Mouse (Mus musculus) sigmoid colon, adult 10 weeks (tissue): ENCODE data around the gene Calb2. TPM values are rescaled to one million over a fixed set of nuclear protein-coding genes. Genes with fewer than 3 reads are reported as not detected.

Experiments
- polyA plus RNA-seq: library from polyadenylated mRNA; stranded (reverse); fragments of 350-450 nt; fragmentation: Illumina TruSeq; extraction: RNeasy Lipid Tissue Mini Kit (QIAGEN cat#74804); gene quantifications from one replicate; pipeline ENCODE4 v1.2.3, GENCODE M21; 2014; ENCODE audit warnings: low read depth, low replicate concordance

Calb2 gene
- polyA plus RNA-seq: 15.6 TPM

GRCm38 (mm10) chr8:110168046-110168445, at the start of gene Calb2:
Calb2 (minus strand) TSS chr8:110168210.

GRCm38 (mm10) chr8:110215365-110215764, 47.4 kb upstream of the Calb2 start, which contains the start of gene Cmtr2:
Cmtr2 (plus strand) TSS chr8:110215665.

DNA sequence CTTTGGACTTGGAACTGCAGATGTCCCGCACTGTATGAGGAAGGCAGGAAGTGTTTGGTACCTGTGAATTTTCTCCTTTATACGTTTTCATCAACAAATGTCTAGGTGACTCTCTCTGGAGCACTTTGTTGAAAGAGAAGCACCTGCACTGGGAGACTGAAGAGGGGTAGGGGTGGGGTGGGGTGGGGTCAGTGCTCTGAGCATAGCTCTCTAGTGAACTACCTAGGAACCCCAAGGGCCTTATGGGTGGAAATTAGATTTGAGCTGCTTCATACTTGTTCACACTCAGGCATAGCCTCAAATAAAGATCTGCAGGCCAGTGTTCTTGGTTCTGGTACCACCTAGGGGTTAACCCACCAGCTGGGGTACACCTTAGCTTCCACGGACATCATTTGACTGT, 65.4 kb downstream of the Calb2 start, which contains the start of gene Gm17720:
TSS of gene Gm17720 (minus strand) at position 101 of the 400 bp plus-strand sequence.

GRCm38 (mm10) chr8:110100907-110101306, 67.1 kb downstream of the Calb2 start, which contains the start of gene Gm21964:
Gm21964 (plus strand) TSS chr8:110101207.

Other genes with a start within 250 kb of the Calb2 start
- gene Marveld3, start 206.0 kb downstream of the Calb2 start, polyA plus RNA-seq: 64.4 TPM
- 15.9 TPM for gene Tat, start 177.8 kb downstream of the Calb2 start, polyA plus RNA-seq
- 38.7 TPM for gene Chst4, start 128.5 kb downstream of the Calb2 start, polyA plus RNA-seq
- 24.8 TPM for gene Zfp612, start 88.5 kb downstream of the Calb2 start, polyA plus RNA-seq
- gene Gm21964, start 67.0 kb downstream of the Calb2 start, polyA plus RNA-seq: not detected
- gene Gm17720, start 65.5 kb downstream of the Calb2 start, polyA plus RNA-seq: not detected
- gene Cmtr2, start 47.5 kb upstream of the Calb2 start, polyA plus RNA-seq: 7.3 TPM
- gene Hydin, start 98.8 kb upstream of the Calb2 start, polyA plus RNA-seq: not detected